Mouse (Mus musculus): ENCODE measurements around the gene Rmi1.
"Not testable (repeated sequence)": the region's sequence is repeated elsewhere in the genome, so short reads cannot be mapped to it uniquely, and the experiment has no call there.

GRCm38 (mm10) chr13:58365179-58365578 is 36.9 kb upstream of the Rmi1 start:
- TF ChIP-seq CTCF (IDR thresholded peaks at IDR 0.05; ENCODE audit: borderline replicate concordance, extremely low read depth, insufficient read depth, insufficient read length); POLR2A (IDR thresholded peaks at IDR 0.05; ENCODE audit: borderline replicate concordance, extremely low read depth, insufficient read depth, insufficient read length, poor library complexity, severe bottlenecking): not testable (repeated sequence)
